Mouse (Mus musculus): ENCODE results near the gene Cdk4. TPM values are rescaled to one million over a fixed set of nuclear protein-coding genes. Genes with fewer than 3 reads are reported as not detected.

The Cdk4 gene
- polyA plus RNA-seq, 1 experiment from 2014 or later = 2,245 TPM

DNA sequence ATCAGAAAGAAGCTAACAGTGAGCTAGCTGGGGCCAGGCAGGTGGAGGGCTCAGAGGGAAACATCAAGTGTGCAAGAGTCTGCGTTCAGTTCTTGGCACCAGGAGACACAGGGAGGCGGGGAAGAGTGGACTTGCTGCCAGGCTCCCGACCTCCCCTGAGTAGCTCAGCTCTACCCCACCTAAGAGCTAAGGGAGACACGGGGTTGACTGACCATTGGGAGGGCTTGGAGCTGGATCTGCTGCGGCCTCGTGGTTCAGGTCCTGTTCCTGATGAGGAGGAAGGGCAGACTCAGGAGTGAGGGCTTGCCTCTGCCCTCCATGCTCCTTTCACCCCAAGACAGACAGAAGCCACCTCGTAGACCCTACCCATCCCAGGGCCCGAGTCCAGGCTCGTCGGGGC is 35.9 kb downstream of the Cdk4 start:
- Histone ChIP-seq H3K4me3 (ENCODE audit: low read depth, low read length) (no peak overlapping the region), H3K36me3 (ENCODE audit: insufficient read depth) (peaks cover 44% of the 10 kb centered on the region), H3K27me3 (ENCODE audit: insufficient read depth, low read length) (no peaks in the 10 kb centered on the region), H3K4me1 (ENCODE audit: insufficient read depth) (0 out of 2 replicates have a peak, but pooled peaks cover 5% of the 10 kb centered on the region), H3K4me2 (no peak overlapping the region), H3K27ac (ENCODE audit: low read depth) (no peak overlapping the region), H3K9me3 (ENCODE audit: low read depth, low read length) (no peaks in the 10 kb centered on the region), H3K9ac (no peak overlapping the region)
- DNase-seq = no peak
- TF ChIP-seq CTCF (IDR thresholded peaks at IDR 0.05; ENCODE audit: low read depth) = no peak
- 76% methylated on average over 10 of the region's 10 CpGs for WGBS
- no peak for ATAC-seq (ENCODE audit: insufficient read depth)

DNA sequence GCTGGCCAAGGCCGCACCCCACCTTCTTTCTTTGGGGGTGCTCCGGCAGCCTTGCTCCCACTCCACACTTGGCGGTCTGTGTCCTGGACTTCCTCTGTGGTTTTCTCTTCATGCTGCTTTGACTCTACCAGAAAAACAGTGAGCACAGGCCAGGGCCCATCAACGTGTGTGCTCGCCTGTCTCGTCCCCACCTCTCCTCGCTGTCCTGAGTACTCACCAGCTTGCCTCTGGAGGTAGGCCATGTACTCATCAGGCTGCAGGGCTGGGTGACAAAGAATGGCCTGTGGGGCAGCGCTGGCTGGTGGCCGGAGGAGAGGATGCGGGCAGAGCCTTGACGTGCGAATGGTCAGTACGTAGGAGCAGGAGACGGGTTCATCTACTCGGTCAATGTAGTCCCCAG is 36.5 kb downstream of the Cdk4 start:
- H3K9me3 ChIP-seq (ENCODE audit: low read depth, low read length) = no peaks in the 10 kb centered on the region
- no peak for TF ChIP-seq CTCF (IDR thresholded peaks at IDR 0.05; ENCODE audit: low read depth)
- H3K27me3 ChIP-seq (ENCODE audit: insufficient read depth, low read length) = no peaks in the 10 kb centered on the region
- H3K4me3 ChIP-seq (ENCODE audit: low read depth, low read length) = no peak overlapping the region
- H3K36me3 ChIP-seq (ENCODE audit: insufficient read depth) = peaks cover 44% of the 10 kb centered on the region
- no peak overlapping the region for H3K4me2 ChIP-seq
- H3K4me1 ChIP-seq (ENCODE audit: insufficient read depth) = 0 out of 2 replicates have a peak, but pooled peaks cover 4% of the 10 kb centered on the region
- no peak overlapping the region for H3K9ac ChIP-seq
- no peak for DNase-seq
- 89% methylated on average over 15 of the region's 15 CpGs for WGBS
- H3K27ac ChIP-seq (ENCODE audit: low read depth) = no peak overlapping the region
- ATAC-seq (ENCODE audit: insufficient read depth) = no peak

DNA sequence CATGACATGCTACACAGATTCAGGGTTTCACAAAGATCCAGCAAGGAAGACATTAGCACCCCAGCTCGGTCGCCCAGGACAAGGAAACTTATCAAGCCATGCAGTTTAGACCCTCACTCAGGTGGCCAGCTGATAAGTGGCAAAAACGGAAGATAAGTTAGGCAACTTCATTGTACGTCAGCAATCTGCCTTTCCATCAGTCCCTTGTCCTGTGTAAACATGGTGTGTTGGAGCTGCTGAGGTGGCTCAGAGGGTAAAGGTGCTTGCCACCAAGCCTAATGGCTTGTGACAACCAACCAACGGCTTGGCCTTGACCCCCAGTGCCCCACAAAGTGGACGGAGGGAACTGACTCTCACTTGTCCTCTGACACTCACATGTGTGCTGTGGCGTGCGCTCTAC is 37.1 kb downstream of the Cdk4 start:
- Histone ChIP-seq H3K9me3 (ENCODE audit: low read depth, low read length) (no peaks in the 10 kb centered on the region), H3K27ac (ENCODE audit: low read depth) (no peak overlapping the region), H3K9ac (no peak overlapping the region), H3K4me2 (no peak overlapping the region), H3K4me1 (ENCODE audit: insufficient read depth) (no peaks in the 10 kb centered on the region), H3K27me3 (ENCODE audit: insufficient read depth, low read length) (no peaks in the 10 kb centered on the region), H3K4me3 (ENCODE audit: low read depth, low read length) (no peak overlapping the region), H3K36me3 (ENCODE audit: insufficient read depth) (peaks cover 45% of the 10 kb centered on the region)
- DNase-seq (no peak), ATAC-seq (ENCODE audit: insufficient read depth) (no peak)
- WGBS = 65% methylated on average over 8 of the region's 8 CpGs
- TF ChIP-seq CTCF (IDR thresholded peaks at IDR 0.05; ENCODE audit: low read depth) = no peak

DNA sequence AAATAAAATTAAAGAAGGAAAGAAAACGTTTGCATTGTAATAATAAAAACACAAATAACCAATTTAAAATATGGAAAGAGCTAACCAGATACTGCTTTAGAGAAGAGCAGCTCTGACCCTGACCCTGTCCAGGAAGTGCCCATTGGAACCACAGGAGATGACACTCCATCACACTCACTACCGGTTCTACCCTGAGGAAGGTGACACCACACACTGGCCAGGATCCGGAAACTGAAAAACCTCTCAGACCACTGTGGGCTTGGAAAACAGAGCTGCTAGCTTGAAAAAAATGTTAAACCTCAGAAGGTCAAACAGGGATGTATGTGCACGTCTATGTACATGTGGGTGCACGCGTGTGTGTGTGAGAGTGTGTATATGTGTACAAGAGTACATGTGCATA is 37.8 kb downstream of the Cdk4 start:
- 72% methylated on average over 6 of the region's 6 CpGs for WGBS
- Histone ChIP-seq H3K9ac (no peak overlapping the region), H3K36me3 (ENCODE audit: insufficient read depth) (peaks cover 42% of the 10 kb centered on the region), H3K4me1 (ENCODE audit: insufficient read depth) (no peaks in the 10 kb centered on the region), H3K4me3 (ENCODE audit: low read depth, low read length) (no peak overlapping the region), H3K27me3 (ENCODE audit: insufficient read depth, low read length) (no peaks in the 10 kb centered on the region), H3K9me3 (ENCODE audit: low read depth, low read length) (no peaks in the 10 kb centered on the region), H3K4me2 (no peak overlapping the region), H3K27ac (ENCODE audit: low read depth) (no peak overlapping the region)
- no peak for TF ChIP-seq CTCF (IDR thresholded peaks at IDR 0.05; ENCODE audit: low read depth)
- DNase-seq (no peak), ATAC-seq (ENCODE audit: insufficient read depth) (no peak)

DNA sequence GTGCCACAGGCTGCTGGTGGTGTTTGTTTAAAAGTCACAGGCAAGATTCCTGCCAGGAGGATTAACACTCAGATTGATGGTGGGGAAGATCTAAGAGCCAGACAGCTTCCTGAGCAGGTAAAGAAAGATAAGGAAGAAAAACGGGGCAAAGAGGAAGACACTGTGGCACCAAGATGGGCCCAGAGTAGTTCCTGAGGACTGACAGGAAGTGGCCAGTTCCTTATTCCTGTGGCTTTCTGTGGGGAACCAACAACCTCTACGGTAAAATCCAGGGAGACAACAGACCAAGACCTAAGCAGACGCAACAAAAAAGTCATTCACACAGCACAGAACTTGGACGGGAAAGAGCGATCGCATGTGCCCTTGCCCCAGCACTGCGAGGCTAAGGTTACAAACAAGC is 40.3 kb downstream of the Cdk4 start:
- 61% methylated on average over 7 of the region's 7 CpGs for WGBS
- H3K9me3 ChIP-seq (ENCODE audit: low read depth, low read length) = no peaks in the 10 kb centered on the region

DNA sequence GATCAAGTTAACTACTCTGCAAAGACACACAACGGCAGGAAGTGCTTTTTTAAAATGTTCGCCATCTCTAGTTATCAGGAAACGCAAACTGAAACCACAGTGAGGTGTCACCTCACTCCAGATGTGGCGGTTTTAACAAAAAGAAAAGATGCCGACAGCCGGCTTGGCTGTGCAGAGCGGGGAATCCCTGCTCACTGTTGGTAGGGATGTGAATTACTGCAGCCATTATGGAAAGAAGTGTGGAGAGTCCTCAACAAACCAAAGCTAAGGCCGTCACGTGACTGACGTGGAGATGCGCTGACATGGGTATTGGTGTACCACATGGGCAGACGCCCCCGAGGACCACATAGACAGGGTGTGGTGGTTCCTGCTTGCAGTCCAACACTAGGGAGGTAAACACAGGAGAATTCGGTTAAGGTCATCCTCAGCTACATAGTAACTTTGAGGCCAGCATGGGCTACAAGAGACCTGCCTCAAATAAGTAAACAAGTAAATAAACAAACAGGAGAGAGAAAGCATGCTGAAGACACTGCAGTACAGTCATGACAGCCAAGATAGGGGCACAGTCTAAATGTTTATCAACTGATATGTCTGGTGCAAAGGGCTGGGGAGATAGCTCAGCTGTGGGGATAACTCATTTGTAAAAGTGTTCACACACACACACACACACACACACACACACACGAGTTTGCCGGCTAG is 44.4 kb downstream of the Cdk4 start:
- peaks cover 11% of the 10 kb centered on the region for H3K36me3 ChIP-seq (ENCODE audit: insufficient read depth)
- WGBS = 82% methylated on average over 16 of the region's 16 CpGs
- no peaks in the 10 kb centered on the region for H3K9me3 ChIP-seq (ENCODE audit: low read depth, low read length)
- DNase-seq (no peak), ATAC-seq (ENCODE audit: insufficient read depth) (no peak)
- no peak overlapping the region for H3K9ac ChIP-seq
- TF ChIP-seq CTCF (IDR thresholded peaks at IDR 0.05; ENCODE audit: low read depth) = no peak
- H3K27me3 ChIP-seq (ENCODE audit: insufficient read depth, low read length) = no peaks in the 10 kb centered on the region
- no peaks in the 10 kb centered on the region for H3K4me1 ChIP-seq (ENCODE audit: insufficient read depth)
- H3K4me2 ChIP-seq = no peak overlapping the region
- no peak overlapping the region for H3K27ac ChIP-seq (ENCODE audit: low read depth)
- no peak overlapping the region for H3K4me3 ChIP-seq (ENCODE audit: low read depth, low read length)

More for the DNA sequence above, 40.3 kb downstream of the Cdk4 start:
- Histone ChIP-seq H3K36me3 (ENCODE audit: insufficient read depth) (peaks cover 24% of the 10 kb centered on the region), H3K27me3 (ENCODE audit: insufficient read depth, low read length) (no peaks in the 10 kb centered on the region), H3K4me1 (ENCODE audit: insufficient read depth) (no peaks in the 10 kb centered on the region), H3K27ac (ENCODE audit: low read depth) (no peak overlapping the region), H3K9ac (no peak overlapping the region), H3K4me3 (ENCODE audit: low read depth, low read length) (no peak overlapping the region), H3K4me2 (no peak overlapping the region)
- TF ChIP-seq CTCF (IDR thresholded peaks at IDR 0.05; ENCODE audit: low read depth) = no peak
- no peak for DNase-seq
- no peak for ATAC-seq (ENCODE audit: insufficient read depth)

DNA sequence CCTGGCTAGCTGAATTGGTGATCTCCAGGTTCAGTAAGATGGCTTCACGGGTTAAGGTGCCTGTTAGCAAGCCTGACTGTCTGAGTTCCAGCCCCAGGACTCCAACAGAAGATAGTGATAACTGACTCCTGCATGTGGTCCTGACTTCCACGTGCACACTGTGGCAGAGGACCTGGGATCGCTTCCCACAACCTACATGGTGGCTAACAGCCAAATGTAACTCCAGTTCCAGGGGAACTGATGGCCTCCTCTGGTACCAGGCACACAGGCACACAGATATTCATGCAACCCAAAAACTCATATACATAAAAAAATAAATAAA is 44.9 kb downstream of the Cdk4 start:
- whole genome bisulfite sequencing = 69% methylated on average over 3 of the region's 3 CpGs
- no peak for ATAC-seq (ENCODE audit: insufficient read depth)
- Histone ChIP-seq H3K9ac (no peak overlapping the region), H3K27me3 (ENCODE audit: insufficient read depth, low read length) (no peaks in the 10 kb centered on the region), H3K9me3 (ENCODE audit: low read depth, low read length) (no peaks in the 10 kb centered on the region), H3K36me3 (ENCODE audit: insufficient read depth) (peaks cover 14% of the 10 kb centered on the region), H3K4me3 (ENCODE audit: low read depth, low read length) (no peak overlapping the region), H3K4me1 (ENCODE audit: insufficient read depth) (no peaks in the 10 kb centered on the region), H3K27ac (ENCODE audit: low read depth) (no peak overlapping the region), H3K4me2 (no peak overlapping the region)
- no peak for TF ChIP-seq CTCF (IDR thresholded peaks at IDR 0.05; ENCODE audit: low read depth)
- no peak for DNase-seq
